Mouse (Mus musculus) stomach, postnatal 0 days (tissue): ENCODE data around the gene Clic6.

Experiments used
- CTCF ChIP-seq: IDR thresholded peaks from 2 replicates; pipeline ENCODE4 v1.5.1; 2016; ENCODE audit warnings: antibody characterized with exemption, low read depth, mild to moderate bottlenecking, moderate library complexity
- EP300 ChIP-seq: optimal IDR thresholded peaks from 2 replicates; pipeline ENCODE3; 2016; ENCODE audit warnings: antibody characterized with exemption

DNA sequence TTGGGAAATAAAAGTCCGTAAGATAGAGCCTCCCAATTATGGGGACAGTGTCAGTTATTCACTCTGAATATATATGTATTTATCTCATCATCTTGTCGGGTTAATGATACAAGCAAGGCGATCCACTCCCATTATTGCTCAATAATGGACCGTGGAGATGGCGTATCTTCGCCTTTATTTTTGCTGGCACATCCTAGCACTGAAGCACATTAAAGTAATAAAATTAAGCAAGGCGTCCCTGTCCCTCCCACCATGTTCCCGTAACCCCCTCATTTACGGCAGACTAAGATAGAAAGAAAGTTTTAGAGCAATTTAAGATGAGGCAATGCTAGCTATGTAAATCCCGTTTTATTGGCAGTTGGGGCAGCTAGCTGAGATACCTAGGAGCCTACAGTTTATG lies 40.4 kb downstream of the Clic6 start:
- TF ChIP-seq CTCF (no peak), EP300 (no peak)
